Mouse (Mus musculus) urinary bladder, postnatal 14 days (tissue): Measurements from ENCODE around the gene Zdhhc5.
"Not testable (repeated sequence)": the region's sequence is repeated elsewhere in the genome, so short reads cannot be mapped to it uniquely, and the experiment has no call there.

ENCODE experiments used
- DNase-seq: peaks from one replicate; pipeline ENCODE4 v3.0.0; 2021; ENCODE audit warnings: low spot score

Zdhhc5 gene

GRCm38 (mm10) chr2:84695007-84695695, 19.8 kb downstream of the Zdhhc5 start:
- no peak for DNase-seq

- DNase-seq, result no peak
Observed at GRCm38 (mm10) chr2:84690050-84690449, 24.9 kb downstream of the Zdhhc5 start.

- DNase-seq, result no peak
Observed at GRCm38 (mm10) chr2:84688080-84688844, 26.7 kb downstream of the Zdhhc5 start.

- DNase-seq, result no peak
Observed at GRCm38 (mm10) chr2:84682605-84683183, 32.3 kb downstream of the Zdhhc5 start.

GRCm38 (mm10) chr2:84679016-84679415, 36.0 kb downstream of the Zdhhc5 start, which contains the start of gene Tmx2:
Gene Tmx2 (minus strand): TSS chr2:84679140.
- DNase-seq, result no peak

GRCm38 (mm10) chr2:84677968-84678880, 36.8 kb downstream of the Zdhhc5 start, which contains the start of the genes Gm28635 and Med19:
Gene Gm28635 (minus strand): TSS chr2:84678041.
Gene Med19 (plus strand): TSS chr2:84678402.
- peak; percentile 94 for DNase-seq

GRCm38 (mm10) chr2:84677270-84677967, 37.6 kb downstream of the Zdhhc5 start:
- no peak for DNase-seq

- not testable (repeated sequence) for DNase-seq
Observed at GRCm38 (mm10) chr2:84671535-84671934, 43.4 kb downstream of the Zdhhc5 start.

GRCm38 (mm10) chr2:84670569-84670933, 44.4 kb downstream of the Zdhhc5 start, which contains the start of gene Selenoh:
Gene Selenoh (minus strand): TSS chr2:84670770.
- DNase-seq, result peak; percentile 86

GRCm38 (mm10) chr2:84669828-84670568, 45.0 kb downstream of the Zdhhc5 start:
- DNase-seq, result peak; percentile 36

GRCm38 (mm10) chr2:84666081-84666480, 48.9 kb downstream of the Zdhhc5 start:
- DNase-seq, result no peak

- DNase-seq, result peak; percentile 50
Observed at GRCm38 (mm10) chr2:84662866-84663265, 52.1 kb downstream of the Zdhhc5 start.

- peak; percentile 53 for DNase-seq
Observed at GRCm38 (mm10) chr2:84660253-84660652, 54.7 kb downstream of the Zdhhc5 start.

GRCm38 (mm10) chr2:84658806-84659205, 56.2 kb downstream of the Zdhhc5 start, which contains the start of gene Btbd18:
Gene Btbd18 (plus strand): TSS chr2:84659079.
- DNase-seq, result no peak

- no peak for DNase-seq
Observed at GRCm38 (mm10) chr2:84655864-84656263, 59.1 kb downstream of the Zdhhc5 start.

- no peak for DNase-seq
Observed at GRCm38 (mm10) chr2:84653354-84653753, 61.6 kb downstream of the Zdhhc5 start.

GRCm38 (mm10) chr2:84650464-84651195, 64.3 kb downstream of the Zdhhc5 start, which contains the start of gene Ctnnd1:
Gene Ctnnd1 (minus strand): TSS chr2:84650765.
- DNase-seq, result peak; percentile 87

GRCm38 (mm10) chr2:84649674-84650073, 65.3 kb downstream of the Zdhhc5 start:
- DNase-seq, result peak; percentile 28

GRCm38 (mm10) chr2:84648369-84648768, 66.6 kb downstream of the Zdhhc5 start:
- no peak for DNase-seq
